Mouse (Mus musculus) cerebellum, postnatal 4 days (tissue): ENCODE measurements around the gene Naip1.
"Not testable (repeated sequence)": the region's sequence is repeated elsewhere in the genome, so short reads cannot be mapped to it uniquely, and the experiment has no call there.

Experiments used
- DNase-seq, 2 experiments: peaks; one replicate each; pipeline ENCODE4 v3.0.0; 2022; ENCODE audit warnings: low spot score in 2 of 2, mixed read lengths in 1 of 2

Naip1 gene

GRCm38 (mm10) chr13:100402930-100403637 is 49.6 kb downstream of the Naip1 start:
- DNase-seq, result not testable (repeated sequence)

GRCm38 (mm10) chr13:100391021-100391420 is 61.6 kb downstream of the Naip1 start:
- DNase-seq, result not testable (repeated sequence)

GRCm38 (mm10) chr13:100370536-100370935 is 82.1 kb downstream of the Naip1 start:
- no peak for DNase-seq
